Mouse (Mus musculus) layer of hippocampus, adult 2 months (tissue): Measurements from ENCODE around the gene Nab2. TPM values are rescaled to one million over a fixed set of nuclear protein-coding genes. Genes with fewer than 3 reads are reported as not detected.

ENCODE experiments used
- DNase-seq, 2 experiments: peaks; one replicate each; pipeline ENCODE4 v3.0.0; 2022; ENCODE audit warnings: low spot score in 2 of 2
- H3K27ac ChIP-seq: fragments of 200-600 bp; 2 replicates; pipeline ENCODE4 v1.8.1; 2022
- H3K4me3 ChIP-seq: fragments of 200-600 bp; 2 replicates; pipeline ENCODE4 v1.8.1; 2022; ENCODE audit warnings: mild to moderate bottlenecking
- CTCF ChIP-seq: fragments of 200-600 bp; conservative IDR thresholded peaks from 2 replicates; pipeline ENCODE4 v1.8.1; 2022; ENCODE audit warnings: antibody characterized with exemption, mild to moderate bottlenecking, moderate library complexity
- total RNA-seq, 2 experiments: library from RNA; stranded (reverse); gene quantifications; 2 replicates each; pipeline ENCODE4 v1.2.3; 2021

Nab2 gene
- total RNA-seq, 2 experiments from 2014 or later, result 44.0 to 44.4 TPM

DNA sequence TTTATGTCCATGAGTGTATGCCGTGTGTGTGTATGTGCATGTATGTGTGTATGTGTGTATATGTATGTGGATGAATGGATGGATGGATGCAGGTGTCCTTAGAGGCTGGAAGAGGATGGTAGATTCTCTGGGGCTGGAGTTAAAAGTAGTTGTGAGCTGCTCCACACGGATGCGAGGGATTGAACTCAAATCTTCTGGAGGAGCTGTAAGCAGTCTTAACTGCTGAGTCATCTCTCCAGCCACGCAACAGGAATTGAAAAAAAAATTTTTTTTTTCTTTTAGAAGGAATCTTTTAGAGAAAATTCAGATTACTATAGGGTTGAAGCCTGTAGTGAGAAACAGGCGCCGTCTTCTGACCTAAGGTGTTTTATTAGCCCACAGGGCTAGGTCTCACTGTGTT lies 14.5 kb upstream of the Nab2 start:
- no peak for TF ChIP-seq CTCF
- no peak overlapping the region for H3K27ac ChIP-seq
- no peak overlapping the region for H3K4me3 ChIP-seq
- DNase-seq, result no peak

- TF ChIP-seq CTCF, result no peak
- Histone ChIP-seq H3K27ac (no peak overlapping the region), H3K4me3 (no peak overlapping the region)
- DNase-seq, result no peak
These were observed 11.5 kb upstream of the Nab2 start for GRCm38 (mm10) chr10:127679881-127680280.

DNA sequence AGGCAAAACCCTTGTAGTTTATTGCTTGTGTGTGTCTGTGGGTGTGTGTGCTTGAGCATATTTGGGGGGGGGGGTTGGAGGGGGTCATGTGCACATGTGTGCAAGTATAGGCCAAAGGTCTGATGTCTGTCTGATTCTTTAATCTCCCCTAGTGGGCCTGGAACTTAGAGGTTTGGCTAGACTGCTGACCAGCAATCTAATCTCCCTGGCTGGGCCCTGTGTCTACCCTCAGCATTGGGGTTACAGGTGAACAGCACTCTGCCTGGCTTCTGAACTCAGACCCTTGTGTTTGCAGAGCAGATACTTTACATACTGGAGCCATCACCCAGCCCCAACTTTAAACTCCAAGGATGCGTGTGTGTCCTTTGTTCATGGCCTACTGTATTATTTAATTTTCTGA lies 10.8 kb upstream of the Nab2 start:
- DNase-seq, result no peak
- no peak for TF ChIP-seq CTCF
- Histone ChIP-seq H3K27ac (no peak overlapping the region), H3K4me3 (no peak overlapping the region)

GRCm38 (mm10) chr10:127677591-127678336 lies 9.4 kb upstream of the Nab2 start:
- peak; percentile 68 to 74 for DNase-seq
- TF ChIP-seq CTCF, result peak; percentile 84
- Histone ChIP-seq H3K27ac (no peak overlapping the region), H3K4me3 (peak overlapping the region; percentile 73)

DNA sequence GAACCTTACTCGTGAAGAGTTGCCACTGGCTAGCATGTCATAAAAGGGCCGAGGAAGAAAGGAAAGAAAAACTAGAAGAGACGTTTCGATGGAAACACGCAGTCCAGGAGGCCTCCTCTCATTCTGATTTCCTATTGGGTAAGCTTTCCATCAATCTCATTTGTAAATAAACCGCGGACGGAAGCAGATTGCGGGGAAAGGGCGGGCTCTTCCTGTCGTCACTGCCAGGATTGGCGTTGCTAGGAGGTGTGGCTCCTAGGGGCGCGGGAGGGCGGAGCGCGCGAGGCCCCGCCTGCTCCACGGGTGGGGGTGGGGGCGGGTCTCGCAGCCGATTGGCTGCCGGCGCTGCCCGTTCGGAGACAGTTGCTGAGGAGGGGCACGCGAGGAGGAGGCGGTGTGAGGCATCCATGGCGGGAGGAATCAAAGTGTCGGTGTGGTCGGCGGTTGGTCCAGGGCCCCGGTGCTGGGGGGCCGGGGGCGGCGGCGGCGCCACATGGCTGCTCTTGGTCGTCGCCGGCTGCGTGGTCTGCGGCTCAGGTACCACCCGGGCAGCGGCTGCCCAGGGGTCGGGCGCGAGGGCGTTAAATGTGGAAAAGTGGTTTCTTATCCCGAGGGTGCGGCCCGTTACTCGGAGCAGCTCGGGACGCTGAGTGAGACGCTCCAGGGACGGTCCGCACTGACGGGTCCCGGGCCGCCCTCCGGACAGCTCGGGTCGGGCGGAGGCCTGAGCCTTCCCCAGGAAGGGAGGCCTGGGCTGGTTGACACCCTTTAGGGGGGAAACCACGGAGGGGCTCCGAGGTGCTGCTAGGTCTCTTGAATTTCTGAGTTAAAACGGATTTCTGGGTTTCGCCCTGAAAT lies 8.6 kb upstream of the Nab2 start:
- Histone ChIP-seq H3K4me3 (peak overlapping the region; percentile 73), H3K27ac (peak overlapping the region; percentile 89)
- peak; percentile 90 to 96 for DNase-seq
- no peak for TF ChIP-seq CTCF

- DNase-seq, result no peak
- H3K4me3 ChIP-seq, result peak overlapping the region; percentile 63
- H3K27ac ChIP-seq, result peak overlapping the region; percentile 89
- no peak for TF ChIP-seq CTCF
These were observed 7.6 kb upstream of the Nab2 start for GRCm38 (mm10) chr10:127675859-127676398.

DNA sequence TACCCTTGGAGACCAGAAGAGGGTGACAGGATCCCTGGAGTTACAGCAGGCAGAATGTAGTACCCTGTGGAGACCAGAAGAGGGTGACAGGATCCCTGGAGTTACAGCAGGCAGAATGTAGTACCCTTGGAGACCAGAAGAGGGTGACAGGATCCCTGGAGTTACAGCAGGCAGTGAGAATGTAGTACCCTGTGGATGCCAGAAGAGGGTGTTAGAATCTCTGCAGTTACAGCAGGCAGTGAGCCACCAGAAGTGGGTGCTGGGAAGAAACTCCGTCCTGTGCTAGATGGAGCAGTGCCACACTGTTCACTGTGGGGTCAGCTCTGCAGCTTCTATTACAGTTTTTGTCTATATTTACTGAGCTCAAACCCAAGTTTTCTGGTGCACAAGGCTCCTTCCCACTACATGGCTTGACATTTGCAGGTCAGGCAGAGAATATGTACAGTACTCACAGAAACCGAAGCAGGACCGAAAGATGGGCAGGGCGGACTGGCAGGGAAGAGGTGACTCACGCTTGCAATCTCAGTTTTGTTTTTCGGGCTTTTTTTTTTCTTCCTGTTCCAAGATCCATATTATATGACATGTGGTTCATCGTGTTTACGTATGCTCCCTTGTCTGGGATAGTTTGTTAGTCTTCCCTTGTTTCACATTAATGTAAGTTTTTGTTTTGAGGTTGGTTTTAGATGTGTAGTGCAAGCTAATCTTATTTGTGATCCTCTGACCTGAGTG lies 6.6 kb upstream of the Nab2 start:
- TF ChIP-seq CTCF, result peak; percentile 92
- peak overlapping the region; percentile 79 for H3K27ac ChIP-seq
- no peak overlapping the region; the same call in 1 of the 2 replicates for H3K4me3 ChIP-seq
- DNase-seq, result peak; percentile 92 to 93

DNA sequence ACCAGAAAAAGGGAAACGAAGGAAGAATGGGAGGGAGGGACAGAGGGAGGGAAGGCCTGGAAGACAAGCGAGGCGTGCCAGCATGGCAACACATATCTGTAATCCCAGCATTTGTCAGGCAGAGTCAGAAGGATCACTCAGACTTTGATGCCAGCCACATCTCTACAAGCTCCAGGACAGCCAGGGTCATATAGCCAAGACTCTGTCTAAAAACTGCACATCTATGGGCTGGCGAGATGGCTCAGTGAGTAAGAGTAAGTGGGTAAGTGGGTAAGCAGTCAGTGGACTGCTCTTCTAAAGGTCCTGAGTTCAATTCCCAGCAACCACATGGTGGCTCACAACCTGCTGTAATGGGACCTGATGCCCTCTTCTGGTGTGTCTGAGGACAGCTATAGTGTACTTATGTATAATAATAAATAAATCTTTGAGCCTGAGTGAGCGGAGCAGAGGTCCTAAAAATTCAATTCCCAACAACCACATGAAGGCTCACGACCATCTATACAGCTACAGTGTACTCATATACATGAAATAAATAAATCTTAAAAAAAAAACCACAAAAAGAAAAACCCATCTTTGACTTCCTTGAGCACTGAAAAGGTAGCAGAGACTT lies 5.8 kb upstream of the Nab2 start:
- Histone ChIP-seq H3K27ac (peak overlapping the region; percentile 3; the same call in 1 of the 2 replicates), H3K4me3 (no peak overlapping the region)
- DNase-seq, result no peak
- TF ChIP-seq CTCF, result no peak

DNA sequence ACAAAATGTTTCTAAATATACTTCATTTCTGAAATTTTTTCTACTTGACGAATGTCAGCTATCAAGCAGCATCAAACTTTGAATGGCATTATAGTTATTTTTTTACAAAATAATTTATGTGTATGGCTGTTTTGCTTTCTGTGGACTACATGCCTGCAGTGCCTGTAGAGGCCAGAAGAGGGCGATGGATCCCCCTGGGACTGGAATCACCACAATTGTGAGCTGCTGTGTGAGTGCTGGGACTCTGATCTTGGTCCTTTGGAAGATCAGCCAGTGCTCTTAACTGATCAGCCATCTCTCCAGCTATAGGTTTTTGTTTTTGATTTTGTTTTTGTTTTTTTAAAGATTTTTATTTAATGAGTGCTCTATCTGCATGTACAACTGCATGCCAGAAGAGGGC lies 2.9 kb upstream of the Nab2 start:
- no peak for DNase-seq
- Histone ChIP-seq H3K27ac (no peak overlapping the region), H3K4me3 (no peak overlapping the region)
- TF ChIP-seq CTCF, result peak; percentile 75

GRCm38 (mm10) chr10:127670185-127670584 lies 1.8 kb upstream of the Nab2 start:
- no peak for TF ChIP-seq CTCF
- H3K4me3 ChIP-seq, result no peak overlapping the region
- DNase-seq, result no peak
- 0 out of 2 replicates have a peak overlapping the region, but pooled peaks have one; percentile 99 for H3K27ac ChIP-seq

DNA sequence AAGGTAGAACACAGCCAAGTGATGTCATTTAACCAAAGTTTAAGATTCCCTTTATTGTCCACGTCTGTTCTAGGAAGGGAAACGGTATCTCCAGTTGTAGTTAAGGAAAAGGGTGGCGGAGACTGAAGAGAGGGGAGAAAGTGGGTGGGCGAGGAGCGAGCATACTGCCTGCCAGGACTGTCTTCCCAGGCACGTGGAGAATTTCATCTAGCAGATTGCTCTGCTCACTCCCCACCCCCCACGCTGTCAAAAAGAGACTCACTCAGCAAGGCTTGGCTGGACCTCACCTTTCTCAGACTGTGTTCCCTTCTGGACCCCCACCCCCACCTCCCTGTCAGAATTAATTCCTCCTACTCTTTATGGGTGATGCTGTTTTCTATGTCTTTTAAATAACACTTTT lies 802 bp upstream of the Nab2 start:
- peak overlapping the region; percentile 99 for H3K27ac ChIP-seq
- peak; percentile 38 to 47 for DNase-seq
- TF ChIP-seq CTCF, result no peak
- H3K4me3 ChIP-seq, result no peak overlapping the region
